Mouse (Mus musculus): Measurements from ENCODE around the gene Grrp1. TPM values are rescaled to one million over a fixed set of nuclear protein-coding genes. Genes with fewer than 3 reads are reported as not detected.

Gene Grrp1
- polyA plus RNA-seq, 1 experiment from 2014 or later = 11.0 TPM

- WGBS = under 1% methylated on average over 91 of the region's 91 CpGs
- Histone ChIP-seq H3K27ac (peak overlapping the region; percentile 57), H3K4me1 (peaks cover 67% of the 10 kb centered on the region)
Observed at GRCm38 (mm10) chr4:134251241-134252130, 2.4 kb downstream of the Grrp1 start.

DNA sequence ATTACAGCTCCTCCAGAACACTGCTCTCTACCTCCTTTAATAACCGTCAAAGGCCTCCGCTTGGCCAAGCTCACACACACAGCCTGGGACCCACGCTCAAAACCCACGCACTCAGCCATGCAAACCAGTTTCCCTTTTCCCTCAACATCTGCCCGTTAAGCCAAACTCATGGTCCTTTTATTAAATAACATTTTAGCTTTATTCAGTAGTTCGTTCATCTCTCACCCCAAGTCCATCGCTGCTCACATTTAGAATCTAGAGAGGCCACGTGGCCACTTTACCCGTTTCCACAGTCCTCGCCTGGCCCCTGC lies 3.0 kb downstream of the Grrp1 start:
- H3K4me1 ChIP-seq = peaks cover 65% of the 10 kb centered on the region
- peaks cover 86% of the 10 kb centered on the region for H3K27me3 ChIP-seq
- H3K36me3 ChIP-seq = no peaks in the 10 kb centered on the region
- peak overlapping the region; percentile 47 for H3K9ac ChIP-seq
- ATAC-seq (ENCODE audit: borderline replicate concordance, extremely low read depth, low FRiP score, low TSS enrichment) = no peak
- peak overlapping the region; percentile 45 for H3K4me3 ChIP-seq
- H3K4me2 ChIP-seq = peak overlapping the region; percentile 95
- no peak overlapping the region for H3K27ac ChIP-seq
- H3K9me3 ChIP-seq = no peaks in the 10 kb centered on the region
- 17% methylated on average over 10 of the region's 10 CpGs for WGBS

More at GRCm38 (mm10) chr4:134251241-134252130, 2.4 kb downstream of the Grrp1 start:
- no peaks in the 10 kb centered on the region for H3K36me3 ChIP-seq
- peak overlapping the region; percentile 45 for H3K4me3 ChIP-seq
- peak overlapping the region; percentile 95 for H3K4me2 ChIP-seq
- H3K9me3 ChIP-seq = no peaks in the 10 kb centered on the region
- peaks cover 81% of the 10 kb centered on the region for H3K27me3 ChIP-seq
- peak; percentile 24; the same call in 1 of the 2 replicates for ATAC-seq (ENCODE audit: borderline replicate concordance, extremely low read depth, low FRiP score, low TSS enrichment)
- H3K9ac ChIP-seq = peak overlapping the region; percentile 47

GRCm38 (mm10) chr4:134250116-134250929 lies 3.6 kb downstream of the Grrp1 start:
- no peaks in the 10 kb centered on the region for H3K36me3 ChIP-seq
- peak overlapping the region; percentile 47; the same call in 1 of the 2 replicates for H3K9ac ChIP-seq
- H3K4me3 ChIP-seq = peak overlapping the region; percentile 45
- no peak for ATAC-seq (ENCODE audit: borderline replicate concordance, extremely low read depth, low FRiP score, low TSS enrichment)
- peaks cover 86% of the 10 kb centered on the region for H3K27me3 ChIP-seq
- peak overlapping the region; percentile 95 for H3K4me2 ChIP-seq
- 17% methylated on average over 27 of the region's 27 CpGs for WGBS
- H3K27ac ChIP-seq = no peak overlapping the region
- H3K4me1 ChIP-seq = peaks cover 65% of the 10 kb centered on the region
- no peaks in the 10 kb centered on the region for H3K9me3 ChIP-seq

DNA sequence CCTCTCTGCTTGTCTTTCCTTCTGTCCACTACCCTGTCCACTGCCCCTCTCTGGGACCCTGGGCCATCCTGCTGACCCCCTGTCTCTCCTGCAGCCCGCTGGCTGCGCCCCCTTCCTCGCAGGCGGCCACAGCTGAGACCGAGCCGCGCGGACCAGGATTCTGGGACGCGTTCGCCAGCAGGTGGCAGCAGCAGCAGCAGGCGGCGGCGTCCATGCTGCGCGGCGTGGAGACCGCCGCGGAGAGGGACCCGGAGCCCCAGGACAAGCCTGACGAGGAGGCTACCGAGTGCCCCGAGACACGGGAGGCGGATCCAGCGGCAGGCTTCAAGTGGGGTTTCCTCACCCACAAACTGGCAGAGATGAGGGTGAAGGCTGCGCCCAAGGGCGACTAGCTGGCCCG lies 4.3 kb downstream of the Grrp1 start:
- no peaks in the 10 kb centered on the region for H3K36me3 ChIP-seq
- no peaks in the 10 kb centered on the region for H3K9me3 ChIP-seq
- H3K27me3 ChIP-seq = peaks cover 80% of the 10 kb centered on the region
- ATAC-seq (ENCODE audit: borderline replicate concordance, extremely low read depth, low FRiP score, low TSS enrichment) = peak; percentile 37; the same call in 1 of the 2 replicates
- peak overlapping the region; percentile 35; the same call in 1 of the 2 replicates for H3K9ac ChIP-seq
- 1% methylated on average over 30 of the region's 30 CpGs for WGBS
- H3K4me3 ChIP-seq = peak overlapping the region; percentile 45
- peaks cover 62% of the 10 kb centered on the region for H3K4me1 ChIP-seq
- H3K27ac ChIP-seq = no peak overlapping the region
- peak overlapping the region; percentile 95 for H3K4me2 ChIP-seq

DNA sequence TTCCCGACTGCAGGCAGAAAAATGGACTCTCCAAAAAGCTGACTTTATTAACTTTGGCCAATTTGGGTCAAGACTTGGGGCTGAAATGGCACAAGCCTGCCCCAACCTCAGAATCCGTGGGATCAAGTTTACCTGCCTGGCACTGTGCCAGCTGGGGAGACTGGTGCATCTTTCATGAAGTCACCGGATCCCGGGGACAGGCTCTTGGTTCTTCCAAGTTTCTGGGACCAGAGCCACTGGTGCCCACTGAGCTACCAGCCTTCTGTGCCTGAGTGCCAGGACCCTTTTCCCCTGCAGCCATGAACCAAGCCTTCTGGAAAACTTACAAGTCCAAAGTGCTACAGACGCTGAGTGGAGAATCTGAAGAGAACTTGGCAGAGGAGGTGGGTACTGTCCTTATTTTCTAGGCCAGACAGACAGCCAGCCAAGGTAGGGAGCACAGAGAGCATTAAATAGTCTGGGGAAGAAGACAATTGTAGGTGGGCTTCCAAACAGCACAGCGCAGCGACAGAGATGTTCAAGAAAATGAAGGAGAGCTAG lies 7.1 kb downstream of the Grrp1 start, which contains the start of gene Gm30191:
Gm30191 (plus strand) TSS at position 217 of the 540 bp plus-strand sequence.
- 76% methylated on average over 7 of the region's 7 CpGs for WGBS
- peaks cover 56% of the 10 kb centered on the region for H3K27me3 ChIP-seq
- 0 out of 2 replicates have a peak within 1 kb of the TSS, but pooled peaks have one; percentile 32 for H3K9ac ChIP-seq
- no peaks in the 10 kb centered on the region for H3K9me3 ChIP-seq
- peak within 1 kb of the TSS; percentile 87 for H3K4me2 ChIP-seq
- no peak for ATAC-seq (ENCODE audit: borderline replicate concordance, extremely low read depth, low FRiP score, low TSS enrichment)
- no peak within 1 kb of the TSS for H3K27ac ChIP-seq
- H3K4me3 ChIP-seq = peak within 1 kb of the TSS; percentile 80
- H3K36me3 ChIP-seq = no peaks in the 10 kb centered on the region
- H3K4me1 ChIP-seq = peaks cover 45% of the 10 kb centered on the region

- H3K27ac ChIP-seq = no peak overlapping the region
- no peak overlapping the region for H3K9ac ChIP-seq
- peaks cover 40% of the 10 kb centered on the region for H3K4me1 ChIP-seq
- H3K4me3 ChIP-seq = no peak overlapping the region
- H3K36me3 ChIP-seq = no peaks in the 10 kb centered on the region
- H3K27me3 ChIP-seq = peaks cover 51% of the 10 kb centered on the region
- no peaks in the 10 kb centered on the region for H3K9me3 ChIP-seq
- 53% methylated on average over 4 of the region's 4 CpGs for WGBS
- H3K4me2 ChIP-seq = no peak overlapping the region
- no peak for ATAC-seq (ENCODE audit: borderline replicate concordance, extremely low read depth, low FRiP score, low TSS enrichment)
Observed at GRCm38 (mm10) chr4:134246256-134246655, 7.7 kb downstream of the Grrp1 start.

DNA sequence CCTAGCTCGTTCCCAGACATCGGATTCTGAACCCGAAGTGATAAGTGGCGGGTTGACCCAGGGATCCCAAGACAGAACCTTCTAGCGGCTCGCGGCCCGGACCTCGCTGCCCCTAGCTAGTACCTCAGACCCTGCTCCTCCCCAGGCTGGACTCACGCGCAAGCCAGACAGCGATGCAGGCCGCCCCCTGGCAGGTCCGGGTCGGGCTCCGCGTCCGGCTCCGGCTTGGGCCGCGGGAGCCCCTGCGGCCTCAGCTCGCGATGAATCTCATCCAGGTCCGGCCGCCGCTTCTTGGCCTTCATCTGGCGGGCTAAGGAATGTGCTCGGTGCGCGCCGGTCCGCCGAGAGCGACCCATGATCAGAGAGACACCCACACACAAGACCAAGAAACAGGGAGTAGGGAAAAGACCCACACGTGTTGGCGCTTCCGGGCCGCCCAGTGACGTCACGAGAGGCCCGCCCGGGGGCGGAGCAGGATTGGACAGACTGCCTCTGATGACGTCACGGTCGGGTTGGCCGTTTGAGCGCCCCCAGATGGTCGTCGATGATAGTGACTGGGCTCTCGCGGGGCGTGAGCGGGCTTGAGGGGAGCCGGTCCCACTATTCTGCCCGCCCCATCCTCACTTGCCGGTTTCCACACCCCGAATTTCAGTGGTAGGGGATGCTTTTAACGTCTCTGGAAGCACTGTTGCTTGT lies 8.6 kb downstream of the Grrp1 start, which contains the start of gene Zfp593:
Zfp593 (minus strand) TSS at position 445 of the 696 bp plus-strand sequence.
- H3K4me3 ChIP-seq = peak within 1 kb of the TSS; percentile 80
- peak within 1 kb of the TSS; percentile 67 for H3K9ac ChIP-seq
- WGBS = under 1% methylated on average over 60 of the region's 60 CpGs
- peaks cover 30% of the 10 kb centered on the region for H3K4me1 ChIP-seq
- H3K27me3 ChIP-seq = peaks cover 41% of the 10 kb centered on the region
- no peaks in the 10 kb centered on the region for H3K9me3 ChIP-seq
- ATAC-seq (ENCODE audit: borderline replicate concordance, extremely low read depth, low FRiP score, low TSS enrichment) = peak; percentile 78; the same call in 1 of the 2 replicates
- H3K36me3 ChIP-seq = no peaks in the 10 kb centered on the region
- H3K4me2 ChIP-seq = peak within 1 kb of the TSS; percentile 87
- H3K27ac ChIP-seq = no peak within 1 kb of the TSS

- H3K9me3 ChIP-seq = no peaks in the 10 kb centered on the region
- H3K27me3 ChIP-seq = peaks cover 31% of the 10 kb centered on the region; the same call in 1 of the 2 replicates
- H3K9ac ChIP-seq = no peak within 1 kb of the TSS
- WGBS = 89% methylated on average over 17 of the region's 17 CpGs
- H3K36me3 ChIP-seq = no peaks in the 10 kb centered on the region
- H3K27ac ChIP-seq = no peak within 1 kb of the TSS
- H3K4me1 ChIP-seq = peaks cover 20% of the 10 kb centered on the region
- peak within 1 kb of the TSS; percentile 80 for H3K4me3 ChIP-seq
- peak within 1 kb of the TSS; percentile 87 for H3K4me2 ChIP-seq
- ATAC-seq (ENCODE audit: borderline replicate concordance, extremely low read depth, low FRiP score, low TSS enrichment) = no peak
Observed at GRCm38 (mm10) chr4:134243516-134244250, 10.2 kb downstream of the Grrp1 start, which contains the start of gene E130218I03Rik. Gene E130218I03Rik (plus strand): TSS chr4:134243662.

DNA sequence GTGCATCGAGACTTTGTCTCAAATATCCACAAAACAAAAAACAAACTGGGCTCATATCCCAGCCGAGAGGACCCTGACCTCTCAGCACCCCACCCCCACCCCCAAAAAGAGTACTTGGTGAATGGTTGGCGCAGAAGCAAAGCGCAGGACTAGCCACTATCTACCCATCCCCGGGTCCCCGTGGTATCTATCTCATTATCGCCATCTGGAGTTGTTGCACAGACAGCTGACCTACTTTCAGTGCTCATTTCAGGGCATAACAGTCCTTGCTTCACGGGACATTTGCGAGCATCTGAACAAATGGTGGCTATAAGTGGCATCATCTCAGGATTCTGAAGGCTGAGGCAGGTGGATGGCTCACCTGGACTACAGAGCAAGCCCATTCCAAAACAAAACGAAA lies 15.2 kb downstream of the Grrp1 start:
- ATAC-seq (ENCODE audit: borderline replicate concordance, extremely low read depth, low FRiP score, low TSS enrichment) = no peak
- WGBS = 10% methylated on average over 10 of the region's 10 CpGs
- Histone ChIP-seq H3K27ac (peak overlapping the region; percentile 20; the same call in 1 of the 2 replicates), H3K9ac (no peak overlapping the region), H3K27me3 (peaks cover 13% of the 10 kb centered on the region; the same call in 1 of the 2 replicates), H3K4me1 (peaks cover 16% of the 10 kb centered on the region; the same call in 1 of the 2 replicates), H3K4me3 (peak overlapping the region; percentile 43), H3K4me2 (peak overlapping the region; percentile 51), H3K36me3 (no peaks in the 10 kb centered on the region), H3K9me3 (no peaks in the 10 kb centered on the region)

GRCm38 (mm10) chr4:134238279-134238651 lies 15.6 kb downstream of the Grrp1 start, which contains the start of gene Cnksr1:
Gene Cnksr1 (minus strand): TSS chr4:134238399.
- Histone ChIP-seq H3K27me3 (peaks cover 13% of the 10 kb centered on the region; the same call in 1 of the 2 replicates), H3K27ac (peak within 1 kb of the TSS; percentile 69), H3K9ac (peak within 1 kb of the TSS; percentile 48), H3K36me3 (no peaks in the 10 kb centered on the region), H3K9me3 (no peaks in the 10 kb centered on the region), H3K4me1 (peaks cover 16% of the 10 kb centered on the region; the same call in 1 of the 2 replicates), H3K4me2 (peak within 1 kb of the TSS; percentile 51), H3K4me3 (peak within 1 kb of the TSS; percentile 43)
- WGBS = under 1% methylated on average over 18 of the region's 18 CpGs
- ATAC-seq (ENCODE audit: borderline replicate concordance, extremely low read depth, low FRiP score, low TSS enrichment) = peak; percentile 88
